Mouse (Mus musculus) limb, embryonic 13.5 days (tissue): ENCODE measurements around the gene Idi1. TPM values are rescaled to one million over a fixed set of nuclear protein-coding genes. Genes with fewer than 3 reads are reported as not detected.
"Not testable (repeated sequence)": the region's sequence is repeated elsewhere in the genome, so short reads cannot be mapped to it uniquely, and the experiment has no call there.

Source experiments
- ATAC-seq: fragments of 200-750 bp; cut with Nextera tagmentation; 2 replicates; pipeline ENCODE4 v1.8.0; 2017; ENCODE audit warnings: low read depth, moderate number of reproducible peaks, moderate TSS enrichment; ENCODE audit not compliant: low FRiP score
- H3K27ac ChIP-seq: fragments of 300-500 bp; sonication (generic); 2 replicates; pipeline ENCODE4 v1.5.1; 2015; ENCODE audit warnings: inconsistent platforms, mild to moderate bottlenecking, moderate library complexity
- H3K27me3 ChIP-seq: fragments of 300-500 bp; sonication (generic); 2 replicates; pipeline ENCODE4 v1.6.1; 2015; ENCODE audit warnings: mild to moderate bottlenecking, inconsistent platforms
- H3K36me3 ChIP-seq: fragments of 300-500 bp; sonication (generic); 2 replicates; pipeline ENCODE4 v1.6.1; 2015; ENCODE audit warnings: inconsistent platforms, mild to moderate bottlenecking, moderate library complexity
- H3K4me1 ChIP-seq: fragments of 300-500 bp; sonication (generic); 2 replicates; pipeline ENCODE4 v1.6.1; 2015; ENCODE audit warnings: inconsistent platforms
- H3K4me2 ChIP-seq: fragments of 300-500 bp; sonication (generic); replicated peaks from 2 replicates; pipeline ENCODE4 v1.6.1; 2015; ENCODE audit warnings: inconsistent platforms, mild to moderate bottlenecking, moderate library complexity
- H3K4me3 ChIP-seq: fragments of 300-500 bp; sonication (generic); 2 replicates; pipeline ENCODE4 v1.5.1; 2015; ENCODE audit warnings: moderate library complexity, mild to moderate bottlenecking, inconsistent platforms
- H3K9ac ChIP-seq: fragments of 300-500 bp; sonication (generic); 2 replicates; pipeline ENCODE4 v1.6.1; 2015; ENCODE audit warnings: mild to moderate bottlenecking, inconsistent platforms
- H3K9me3 ChIP-seq: fragments of 300-500 bp; sonication (generic); 2 replicates; pipeline ENCODE4 v1.6.1; 2016; ENCODE audit warnings: inconsistent platforms
- WGBS: fragments of 180-500 bp; shearing (Covaris S2); methylation state at CpG from one replicate; pipeline ENCODE4 v1.1.7; 2015; 5-methylcytosine and 5-hydroxymethylcytosine counted together
- microRNA-seq: library from miRNA; unstranded; fragments of <30 nt; microRNA quantifications from one replicate; pipeline ENCODE4, GENCODE M21; 2016
- polyA plus RNA-seq: library from polyadenylated mRNA; unstranded; fragments of >200 nt; fragmentation: Nextera tagmentation; extraction: Ambion mirVana; gene quantifications from 2 replicates; pipeline ENCODE4 v1.2.1, GENCODE M21; 2015

The Idi1 gene
- polyA plus RNA-seq, 1 experiment from 2014 or later = 55.8 TPM

DNA sequence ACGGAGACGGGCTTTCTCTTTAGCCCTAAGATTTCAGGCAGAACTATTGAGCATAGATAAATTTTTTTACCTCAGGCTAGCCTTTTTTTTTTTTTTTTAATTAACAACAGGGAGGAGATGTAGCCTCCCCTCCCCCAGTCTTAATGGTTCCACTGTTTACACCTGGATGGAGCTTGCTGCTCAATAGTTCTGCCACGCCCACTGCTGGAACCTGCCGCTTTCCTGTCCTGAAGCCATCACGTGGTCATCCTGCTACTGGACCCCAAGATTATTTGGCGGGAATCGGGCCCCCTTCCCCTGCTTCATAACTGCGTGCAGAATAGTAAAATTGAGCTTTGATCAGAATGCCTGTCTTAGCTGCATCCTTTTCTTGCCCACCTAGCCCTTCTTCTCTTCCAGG is 28.6 kb downstream of the Idi1 start:
- H3K9me3 ChIP-seq, H3K27ac ChIP-seq: not testable (repeated sequence)

DNA sequence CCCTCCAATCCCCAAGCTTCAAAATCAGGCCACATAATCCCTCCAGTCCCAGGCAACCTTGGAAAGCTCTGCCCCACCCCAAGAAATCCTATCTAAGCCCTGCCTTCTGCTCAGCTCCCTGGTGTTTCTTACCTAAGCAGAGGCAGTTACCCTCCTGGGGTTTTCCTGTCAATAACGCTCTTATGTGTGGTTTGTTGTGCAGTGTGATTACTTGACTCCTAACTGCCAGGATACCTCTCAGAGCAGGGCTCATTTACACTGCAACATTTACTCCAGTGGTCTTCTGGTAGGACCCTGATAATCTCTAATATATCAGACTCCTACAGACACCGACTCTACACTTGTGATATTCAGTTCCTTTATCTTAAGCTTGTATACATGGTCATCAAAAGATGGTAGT is 48.2 kb downstream of the Idi1 start:
- H3K4me3 ChIP-seq = no peak overlapping the region
- 55% methylated on average over 2 of the region's 2 CpGs for WGBS
- no peak overlapping the region for H3K4me2 ChIP-seq
- H3K27ac ChIP-seq = no peak overlapping the region
- no peak for ATAC-seq
- H3K4me1 ChIP-seq = no peaks in the 10 kb centered on the region
- no peaks in the 10 kb centered on the region for H3K27me3 ChIP-seq
- no peaks in the 10 kb centered on the region for H3K9me3 ChIP-seq
- no peak overlapping the region for H3K9ac ChIP-seq
- H3K36me3 ChIP-seq = no peaks in the 10 kb centered on the region

More for the DNA sequence above, 28.6 kb downstream of the Idi1 start:
- not testable (repeated sequence) for H3K36me3 ChIP-seq, H3K4me1 ChIP-seq, ATAC-seq, H3K9ac ChIP-seq, H3K4me3 ChIP-seq, H3K4me2 ChIP-seq, H3K27me3 ChIP-seq
- WGBS = 87% methylated on average over 8 of the region's 8 CpGs

DNA sequence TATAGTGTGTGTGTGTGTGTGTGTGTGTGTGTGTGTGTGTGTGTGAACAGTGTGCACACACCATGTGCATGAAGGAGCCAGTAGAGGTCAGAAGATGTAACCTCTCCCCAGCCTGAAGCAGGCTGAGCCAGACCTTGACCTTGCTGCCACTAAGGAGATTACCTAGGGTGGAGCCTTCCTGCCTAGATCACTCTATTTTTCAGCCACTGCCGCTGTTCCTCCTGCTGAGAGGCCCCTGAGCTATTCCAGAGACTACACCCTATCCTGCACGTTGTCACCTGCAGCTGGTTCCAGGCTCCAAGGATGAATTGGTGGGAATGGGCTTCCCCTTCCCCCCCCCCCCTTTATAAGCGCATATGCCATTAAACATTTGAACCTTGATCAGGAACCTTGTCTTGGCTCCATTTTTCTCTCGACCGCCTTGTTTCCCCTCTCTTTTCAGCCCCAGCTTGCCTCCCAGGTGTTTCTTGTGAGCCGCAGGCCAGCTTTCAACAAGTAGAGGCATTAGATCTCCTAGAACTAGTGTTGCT is 52.4 kb downstream of the Idi1 start:
- not testable (repeated sequence) for H3K27me3 ChIP-seq, H3K4me3 ChIP-seq, H3K9ac ChIP-seq, ATAC-seq, H3K4me2 ChIP-seq, H3K27ac ChIP-seq, H3K9me3 ChIP-seq, H3K36me3 ChIP-seq, H3K4me1 ChIP-seq
- WGBS = 84% methylated on average over 6 of the region's 6 CpGs

DNA sequence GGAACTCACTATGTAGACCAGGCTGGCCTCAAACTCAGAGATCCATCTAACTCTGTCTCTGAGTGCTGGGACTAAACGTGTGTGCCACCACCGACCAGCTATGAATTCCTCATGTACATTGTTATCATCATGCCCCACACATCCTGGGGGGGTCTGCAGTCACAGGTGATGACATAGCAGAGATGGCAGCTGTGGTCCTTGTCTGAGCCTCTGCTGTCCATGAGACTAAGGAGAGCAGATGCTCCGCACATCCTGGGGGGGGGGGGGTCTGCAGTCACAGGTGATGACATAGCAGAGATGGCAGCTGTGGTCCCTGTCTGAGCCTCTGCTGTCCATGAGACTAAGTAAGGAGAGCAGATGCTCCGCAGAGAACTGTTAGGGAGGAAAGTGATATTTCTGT is 55.8 kb downstream of the Idi1 start:
- not testable (repeated sequence) for H3K4me2 ChIP-seq, H3K4me1 ChIP-seq, H3K9ac ChIP-seq, H3K27ac ChIP-seq, H3K36me3 ChIP-seq, H3K4me3 ChIP-seq, H3K27me3 ChIP-seq, H3K9me3 ChIP-seq
- WGBS = 89% methylated on average over 4 of the region's 4 CpGs
- ATAC-seq = peak; percentile 59

DNA sequence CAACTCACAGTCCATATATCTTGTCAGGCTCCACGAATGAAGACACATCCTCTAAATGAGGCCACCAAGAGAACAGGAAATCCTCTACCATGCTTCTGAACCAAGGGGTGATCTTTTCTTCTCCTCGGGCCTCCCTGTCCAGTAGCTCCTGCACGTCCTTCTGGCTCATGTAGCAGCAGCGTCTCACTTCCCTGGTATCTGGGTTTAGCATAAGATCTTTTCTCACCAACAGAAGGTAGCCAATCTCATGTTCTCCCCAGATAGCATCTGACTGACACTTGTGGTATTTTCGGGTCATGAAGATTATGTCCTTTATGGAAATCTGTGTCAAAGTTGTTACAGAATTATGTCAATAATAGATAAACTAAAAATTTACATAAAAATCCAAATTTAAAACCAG is 56.4 kb downstream of the Idi1 start:
- H3K4me2 ChIP-seq, H3K27me3 ChIP-seq, H3K27ac ChIP-seq, H3K4me1 ChIP-seq, H3K4me3 ChIP-seq, H3K9me3 ChIP-seq, ATAC-seq, H3K9ac ChIP-seq, H3K36me3 ChIP-seq: not testable (repeated sequence)
- 50% methylated on average over 1 of the region's 5 CpGs for WGBS

Small RNA genes within 50 kb of the gene (microRNA-seq; reads per million reads assigned to microRNA genes)
- gene Gm22750 = not detected

Other genes with a start within 250 kb of the Idi1 start
- 23.3 and 26.1 TPM in 2 replicates for gene Wdr37, start 13.6 kb upstream of the Idi1 start, polyA plus RNA-seq
- not detected in 2 replicates for gene Gm9745, start 62.7 kb downstream of the Idi1 start, polyA plus RNA-seq
- not detected in 2 replicates for gene Idi2, start 67.4 kb downstream of the Idi1 start, polyA plus RNA-seq
- gene Gtpbp4, start 110.6 kb downstream of the Idi1 start, polyA plus RNA-seq = 93.0 and 95.0 TPM in 2 replicates
- 29.6 and 31.0 TPM in 2 replicates for gene Larp4b, start 208.4 kb downstream of the Idi1 start, polyA plus RNA-seq